Mouse (Mus musculus) heart, postnatal 36 days (tissue): ENCODE results near the gene Xdh. TPM values are rescaled to one million over a fixed set of nuclear protein-coding genes. Genes with fewer than 3 reads are reported as not detected.
A peak's percentile ranks its signal among the peaks of the same experiment; 100 is the strongest.

Source experiments
- DNase-seq, 2 experiments: peaks; one replicate each; pipeline ENCODE4 v3.0.0; 2021 to 2022
- intact Hi-C: fragments of 180-260 bp; cut with DNase I; formaldehyde crosslinking; loops from one replicate; pipeline ENCODE4 v1.15.1; 2025
- total RNA-seq, 2 experiments: library from RNA; stranded (reverse); gene quantifications; 2 replicates each; pipeline ENCODE4 v1.2.3; 2021

The Xdh gene
- total RNA-seq: 100 to 1,000 TPM; 104 to 189 TPM

DNA sequence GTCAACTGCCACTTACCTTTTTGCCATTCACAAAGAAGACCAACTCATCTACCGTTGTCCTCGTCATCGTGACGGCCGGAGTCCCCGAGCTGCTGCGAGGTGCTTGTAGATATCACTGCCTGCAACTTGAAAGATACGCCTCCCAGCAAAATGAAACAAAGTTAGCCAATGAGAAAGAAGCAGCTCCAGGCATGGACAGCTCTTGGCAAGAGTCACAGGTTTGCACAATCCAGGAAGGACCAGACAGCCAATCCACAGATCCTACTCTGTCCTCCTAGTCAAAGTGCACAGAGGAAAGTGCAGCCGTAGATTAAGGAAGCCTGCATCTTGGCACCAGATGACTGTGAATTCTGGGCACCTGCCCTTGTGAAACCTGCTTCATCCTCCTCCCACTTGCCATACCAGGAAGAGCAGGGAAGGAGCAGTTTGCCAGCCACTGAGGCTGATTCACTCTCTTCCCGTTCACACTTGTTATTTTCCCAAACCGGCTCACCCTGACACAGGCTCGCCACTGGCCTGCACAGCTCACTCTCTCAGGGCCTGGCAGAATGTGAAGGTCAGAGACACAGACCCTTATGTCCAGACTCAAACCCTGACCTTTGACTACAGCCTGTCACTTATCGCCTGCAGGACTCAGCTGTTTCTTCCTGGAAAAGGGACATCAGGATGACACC, at the start of gene Xdh:
Gene Xdh, minus strand, starts transcription at position 135 of the 674 bp plus-strand sequence.
- intact Hi-C loops: no loop called here

DNA sequence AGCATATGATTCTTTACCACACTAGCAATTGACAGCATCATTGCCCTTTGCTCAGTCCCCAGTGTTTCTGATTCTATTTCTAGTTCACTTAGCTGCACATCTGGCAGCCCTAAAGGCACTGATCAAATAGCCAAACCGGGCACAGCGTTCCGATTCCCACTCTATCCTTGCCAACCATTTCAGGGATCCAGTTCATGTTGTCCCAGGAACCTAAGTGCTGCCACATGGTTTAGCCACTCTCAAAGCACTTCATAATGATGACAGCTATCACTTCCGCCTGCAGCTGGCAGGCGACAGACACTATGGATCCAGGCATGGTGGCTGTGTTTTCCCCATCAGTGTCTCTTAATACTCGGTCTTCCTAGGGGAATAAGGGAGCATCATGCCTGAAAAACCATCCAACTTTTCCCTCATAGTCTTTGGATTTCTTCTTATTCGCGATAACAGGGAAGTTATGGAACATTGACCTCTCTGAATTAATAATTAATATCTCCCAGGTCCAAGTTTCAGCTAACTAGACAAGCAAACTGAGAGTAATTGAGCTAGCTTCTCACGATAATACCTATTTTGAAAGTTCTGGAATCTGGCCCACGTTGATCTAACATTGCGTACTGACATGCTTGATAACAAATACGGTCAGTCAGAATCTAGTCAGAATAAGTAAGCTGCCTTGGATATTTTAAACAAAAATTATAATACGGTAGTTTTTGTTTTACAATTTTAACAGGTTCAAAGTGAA, 46.1 kb upstream of the Xdh start:
- DNase-seq: no peak
- intact Hi-C loops: no loop called here

More for the DNA sequence above, at the start of gene Xdh:
- peak; percentile 75 to 76 for DNase-seq

DNA sequence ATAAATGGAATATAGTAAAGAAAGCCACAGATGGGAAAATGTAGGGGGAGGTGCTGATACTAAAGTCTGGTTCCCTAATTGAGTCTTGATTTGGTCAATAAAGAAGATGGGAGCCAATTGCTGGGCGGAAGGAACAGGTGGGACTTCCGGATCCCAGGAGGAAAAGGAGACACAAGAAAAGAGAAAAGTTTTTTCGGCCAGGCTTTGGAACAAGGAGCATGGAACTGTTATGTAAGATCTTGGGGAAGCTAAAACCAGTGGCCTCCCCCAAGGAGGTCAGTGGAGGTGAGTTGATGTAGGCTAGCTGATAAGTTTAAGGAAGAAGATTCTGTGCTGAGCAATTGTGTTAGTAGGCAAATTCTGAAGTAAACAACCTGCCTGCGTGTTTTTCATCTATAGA, 41.3 kb upstream of the Xdh start:
- intact Hi-C loops: no loop called here
- peak in 1 of 2 experiments; percentile 26 for DNase-seq

GRCm38 (mm10) chr17:73986571-73986970, 36.6 kb upstream of the Xdh start:
- intact Hi-C loops: no loop called here
- DNase-seq: no peak

- intact Hi-C loops: no loop called here
Observed at GRCm38 (mm10) chr17:73985936-73986335, 35.9 kb upstream of the Xdh start.

GRCm38 (mm10) chr17:73984508-73984907, 34.5 kb upstream of the Xdh start:
- no peak for DNase-seq
- intact Hi-C loops: no loop called here

More at GRCm38 (mm10) chr17:73985936-73986335, 35.9 kb upstream of the Xdh start:
- no peak for DNase-seq

GRCm38 (mm10) chr17:73982871-73983270, 32.9 kb upstream of the Xdh start:
- intact Hi-C loops: no loop called here
- DNase-seq: no peak

GRCm38 (mm10) chr17:73976066-73976465, 26.1 kb upstream of the Xdh start:
- intact Hi-C loops: no loop called here
- DNase-seq: no peak

DNA sequence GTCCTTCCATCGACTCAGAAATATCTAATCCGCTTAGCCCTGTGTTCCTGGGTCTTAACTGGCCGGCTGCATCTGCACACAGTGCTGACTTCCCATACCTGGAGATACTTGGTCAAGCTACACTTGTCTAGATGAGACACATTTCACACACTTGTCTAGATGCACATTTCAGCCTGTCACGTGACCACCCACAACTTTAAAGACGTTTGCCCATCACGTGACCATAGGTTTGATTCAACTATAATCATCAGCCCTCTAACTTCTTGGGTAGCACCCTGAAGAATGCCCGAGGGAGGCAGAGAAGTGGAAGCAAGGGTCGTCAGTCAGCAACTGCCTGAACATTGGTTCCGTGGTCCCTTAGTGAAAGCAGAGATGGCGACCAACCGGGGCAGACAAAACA, 22.7 kb upstream of the Xdh start:
- intact Hi-C loops: no loop called here
- no peak for DNase-seq

DNA sequence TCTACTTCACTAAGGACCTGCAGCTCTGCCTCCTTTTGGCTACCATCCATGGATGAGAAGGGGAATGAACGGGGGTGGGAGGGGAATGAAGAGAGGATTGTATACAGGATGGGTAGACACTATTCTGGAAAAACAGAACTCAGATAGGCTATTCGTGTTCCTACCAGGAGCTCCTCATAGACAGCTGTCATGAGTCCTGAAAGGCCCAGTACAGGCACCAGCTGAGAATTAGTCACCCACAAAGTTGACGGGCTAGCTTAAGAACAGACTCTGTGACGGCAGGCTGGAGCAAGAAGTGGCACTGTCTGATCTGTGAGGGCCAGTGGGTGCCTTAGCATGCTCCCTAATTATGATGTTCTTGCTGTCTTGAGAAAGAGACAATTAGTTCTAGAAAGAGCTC, 21.3 kb upstream of the Xdh start:
- DNase-seq: no peak
- intact Hi-C loops: loop anchor here (2.0 kb wide), 1 partner anchor 22 kb away; no protein-coding TSS in a partner anchor

- DNase-seq: peak; percentile 86
- intact Hi-C loops: loop anchor here (2.0 kb wide), 1 partner anchor 22 kb away; no protein-coding TSS in a partner anchor
Observed at GRCm38 (mm10) chr17:73970361-73971027, 20.5 kb upstream of the Xdh start.

DNA sequence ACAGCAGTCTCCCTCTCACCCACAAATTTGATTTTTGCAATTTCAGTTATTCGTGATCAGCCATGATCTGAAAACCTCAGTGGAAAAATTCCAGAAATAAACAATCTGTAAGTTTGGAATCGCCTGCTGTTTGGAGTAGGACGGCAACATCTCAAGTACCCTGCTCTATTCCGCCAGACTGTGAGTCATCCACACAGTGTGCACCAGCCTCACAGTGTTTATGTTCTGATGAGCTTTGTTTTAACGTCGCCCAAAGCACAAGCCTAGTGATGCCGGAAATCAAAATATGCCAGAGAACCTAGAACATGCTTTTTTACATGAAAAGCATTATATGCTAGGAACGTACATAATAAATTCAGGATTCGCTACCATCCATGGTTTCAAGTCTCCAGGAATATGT, 14.9 kb upstream of the Xdh start:
- intact Hi-C loops: no loop called here
- no peak for DNase-seq

- intact Hi-C loops: no loop called here
Observed at GRCm38 (mm10) chr17:73962628-73963043, 12.6 kb upstream of the Xdh start.

DNA sequence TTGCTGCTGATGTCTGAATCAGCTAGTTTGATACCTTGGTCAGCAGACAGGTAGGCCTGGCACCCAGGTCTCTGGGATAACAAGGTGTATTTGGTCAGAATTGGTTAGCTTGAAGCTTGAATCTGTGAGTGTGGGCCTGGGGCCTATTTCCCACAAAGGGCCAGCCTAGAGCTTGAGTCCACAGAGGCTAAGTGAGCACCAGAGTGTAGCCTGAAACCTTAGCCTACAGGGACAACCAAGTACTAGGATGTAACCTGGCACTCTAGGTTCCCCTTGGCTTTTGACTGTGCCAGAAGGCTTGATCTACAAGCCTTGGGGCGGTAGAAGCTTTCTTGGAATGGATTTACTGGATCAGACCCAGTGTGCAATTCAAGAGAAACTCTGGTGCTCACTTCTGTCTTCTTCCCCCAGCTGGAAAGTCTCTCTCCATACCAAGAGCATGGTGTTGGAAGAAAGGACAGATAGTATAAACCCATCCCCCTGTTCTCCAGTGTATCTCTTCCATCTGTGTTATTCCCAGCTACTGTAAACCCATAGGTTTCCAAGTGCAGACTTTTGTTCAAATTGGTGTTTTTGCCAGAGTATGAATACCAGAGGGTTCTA, 11.9 kb upstream of the Xdh start:
- no peak for DNase-seq
- intact Hi-C loops: no loop called here

More at GRCm38 (mm10) chr17:73962628-73963043, 12.6 kb upstream of the Xdh start:
- DNase-seq: peak; percentile 42 to 54

- DNase-seq: no peak
- intact Hi-C loops: no loop called here
Observed at GRCm38 (mm10) chr17:73960745-73961144, 10.7 kb upstream of the Xdh start.

DNA sequence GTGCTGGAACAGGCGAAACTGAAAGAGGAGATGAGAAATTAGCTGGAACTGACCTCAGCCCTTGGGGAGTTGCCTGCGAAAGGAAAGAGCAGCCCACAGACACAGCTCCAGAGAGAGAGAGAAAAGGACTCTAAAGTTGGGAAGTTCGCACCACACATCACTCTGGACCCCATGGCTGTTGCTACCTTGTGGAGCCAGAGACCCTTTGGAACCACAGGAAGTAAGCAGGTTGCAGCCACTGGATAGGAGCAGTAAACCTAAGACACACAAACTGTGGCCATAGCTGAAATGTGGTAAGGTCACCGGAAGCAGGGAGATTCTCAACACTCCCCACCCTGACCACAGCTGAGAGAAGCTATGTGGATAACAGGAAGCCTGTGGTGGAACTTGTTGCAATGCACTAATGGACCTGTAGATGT, 2.1 kb upstream of the Xdh start:
- intact Hi-C loops: no loop called here
- DNase-seq: no peak

DNA sequence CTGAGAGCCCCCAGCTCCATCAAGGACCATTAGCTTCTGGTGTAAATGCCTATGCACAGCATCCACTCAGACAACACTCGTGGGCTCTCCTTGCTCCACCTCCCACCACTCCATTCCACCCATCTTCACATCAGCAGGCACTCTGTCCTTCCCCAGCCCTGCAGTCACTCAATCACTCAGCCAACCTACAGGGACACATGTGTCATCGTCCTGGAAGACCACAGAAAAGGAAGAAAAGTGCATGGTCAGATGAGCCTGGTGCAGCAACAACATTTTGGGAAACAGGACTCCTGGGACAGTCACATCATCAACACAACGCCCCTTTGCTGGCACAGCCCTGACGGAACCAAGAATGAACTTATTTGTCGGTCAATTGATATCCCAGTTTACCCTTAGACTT, 974 bp upstream of the Xdh start:
- intact Hi-C loops: no loop called here
- no peak for DNase-seq

DNA sequence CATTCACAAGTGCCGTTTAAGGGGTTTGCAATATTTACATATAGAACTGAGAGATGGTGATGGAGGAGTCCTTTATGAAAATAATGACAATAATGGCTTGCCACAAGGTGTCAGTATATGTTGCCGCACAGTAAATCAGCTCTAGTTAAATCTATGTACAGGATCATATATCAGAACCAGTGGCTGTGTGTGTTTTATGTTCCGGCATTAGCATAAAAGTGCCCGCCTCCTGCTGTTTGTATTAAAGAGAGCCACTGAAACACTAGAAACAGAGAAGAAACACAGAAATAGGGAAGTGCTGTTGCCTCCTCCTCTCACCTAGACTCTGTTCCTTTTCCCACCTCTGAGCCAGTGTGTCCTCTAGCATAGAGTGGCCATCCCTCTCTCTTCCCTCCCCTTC, 498 bp downstream of the Xdh start:
- peak in 1 of 2 experiments; percentile 43 for DNase-seq
- intact Hi-C loops: loop anchor here (1.0 to 10.0 kb wide), 4 partner anchors 21 to 345 kb away; partner anchors contain the start of gene Memo1

DNA sequence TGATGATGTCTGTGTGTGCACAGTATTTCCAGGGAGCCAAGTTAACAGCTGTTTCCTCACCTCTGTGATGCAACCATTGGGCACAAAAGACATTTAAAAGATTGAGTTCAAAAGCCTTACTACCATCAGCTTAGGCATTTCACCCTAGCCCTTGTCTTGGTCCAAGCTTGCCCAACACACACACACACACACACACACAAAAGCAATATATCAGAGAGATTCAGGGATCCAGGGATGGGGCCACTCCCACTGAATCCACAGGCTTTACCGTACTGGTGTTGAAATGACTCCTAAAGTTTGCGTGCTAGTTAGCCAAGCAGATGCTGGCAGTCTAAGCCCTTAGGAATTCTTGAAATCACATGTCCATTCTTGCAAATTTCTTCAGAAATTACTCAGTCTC, 1.2 kb downstream of the Xdh start:
- intact Hi-C loops: loop anchor here (1.0 to 10.0 kb wide), 4 partner anchors 22 to 346 kb away; partner anchors contain the start of gene Memo1
- no peak for DNase-seq

DNA sequence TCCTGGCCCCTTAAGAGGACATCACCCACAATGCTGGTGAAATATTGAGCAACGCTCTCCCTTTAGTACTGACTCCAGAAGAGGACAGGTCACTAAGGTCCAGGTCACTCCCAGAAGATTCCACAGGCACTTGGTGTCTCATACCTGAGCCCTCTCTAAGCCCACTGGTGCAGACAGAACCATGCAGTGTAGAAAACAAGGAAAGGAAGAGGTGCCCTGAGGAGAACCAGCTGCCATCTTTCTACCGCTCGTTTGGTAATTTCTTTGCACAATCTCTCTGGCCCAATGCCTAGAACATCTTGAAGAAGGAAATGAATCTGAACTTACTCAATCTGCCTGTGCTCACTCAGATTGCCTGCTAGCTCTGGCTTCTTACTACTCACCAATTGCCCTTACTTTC, 2.0 kb downstream of the Xdh start:
- intact Hi-C loops: loop anchor here (2.0 to 10.0 kb wide), 3 partner anchors 23 to 347 kb away; partner anchors contain the start of gene Memo1
- peak; percentile 56 to 80 for DNase-seq

DNA sequence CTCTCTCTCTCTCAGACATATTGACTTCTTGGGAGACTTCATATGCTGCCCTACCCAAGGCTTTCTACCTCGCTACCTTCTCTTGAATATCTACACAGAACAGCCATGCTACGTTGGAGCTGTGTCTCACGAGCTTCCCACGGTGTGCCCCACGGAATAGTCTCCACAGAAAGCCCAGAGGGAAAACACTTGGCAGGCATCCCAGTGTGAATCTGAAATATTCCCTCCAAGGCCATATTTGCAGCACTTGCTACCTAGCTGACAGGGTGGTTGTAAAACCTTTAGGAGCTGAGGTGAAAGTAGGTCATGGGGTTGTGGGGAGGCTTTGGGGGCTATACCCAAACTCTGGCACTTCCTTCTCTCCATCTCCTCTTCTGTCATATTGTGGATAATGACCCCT, 3.1 kb downstream of the Xdh start:
- DNase-seq: peak in 1 of 2 experiments; percentile 44
- intact Hi-C loops: loop anchor here (10.0 kb wide), 2 partner anchors 248 to 348 kb away; partner anchors contain the start of gene Memo1
